Mouse (Mus musculus) stomach, postnatal 0 days (tissue): ENCODE results near the gene Ctnnd2. TPM values are rescaled to one million over a fixed set of nuclear protein-coding genes. Genes with fewer than 3 reads are reported as not detected.

Experiments
- ATAC-seq: fragments of 200-750 bp; cut with Nextera tagmentation; 2 replicates; pipeline ENCODE4 v1.8.0; 2017; ENCODE audit not compliant: low FRiP score, low TSS enrichment
- DNase-seq: peaks from one replicate; pipeline ENCODE4 v3.0.0-alpha.2; 2016; ENCODE audit warnings: low spot score
- H3K27ac ChIP-seq: fragments of 300-500 bp; sonication (generic); replicated peaks from 2 replicates; pipeline ENCODE4 v1.5.1; 2014; ENCODE audit warnings: mild to moderate bottlenecking, control low read depth
- H3K27me3 ChIP-seq: fragments of 300-500 bp; sonication (generic); 2 replicates; pipeline ENCODE4 v1.6.1; 2014; ENCODE audit warnings: low read length; ENCODE audit not compliant: control insufficient read depth, insufficient read depth
- H3K36me3 ChIP-seq: fragments of 300-500 bp; sonication (generic); 2 replicates; pipeline ENCODE4 v1.6.1; 2014; ENCODE audit warnings: low read length, mixed read lengths; ENCODE audit not compliant: control insufficient read depth, insufficient read depth
- H3K4me1 ChIP-seq: fragments of 300-500 bp; sonication (generic); replicated peaks from 2 replicates; pipeline ENCODE4 v1.6.1; 2014; ENCODE audit warnings: antibody characterized with exemption; ENCODE audit not compliant: control insufficient read depth, insufficient read depth
- H3K4me2 ChIP-seq: fragments of 300-500 bp; sonication (generic); replicated peaks from 2 replicates; pipeline ENCODE4 v1.6.1; 2014; ENCODE audit warnings: low read depth, mild to moderate bottlenecking, control low read depth, moderate library complexity
- H3K4me3 ChIP-seq: fragments of 300-500 bp; sonication (generic); 2 replicates; pipeline ENCODE4 v1.5.1; 2014; ENCODE audit warnings: low read depth, low read length, control low read depth
- H3K9ac ChIP-seq: fragments of 300-500 bp; sonication (generic); 2 replicates; pipeline ENCODE4 v1.6.1; 2014; ENCODE audit warnings: mild to moderate bottlenecking, low read length, control low read depth, mixed read lengths
- H3K9me3 ChIP-seq: fragments of 300-500 bp; sonication (generic); 2 replicates; pipeline ENCODE4 v1.6.1; 2016; ENCODE audit warnings: low read length; ENCODE audit not compliant: control insufficient read depth
- CTCF ChIP-seq: IDR thresholded peaks from 2 replicates; pipeline ENCODE4 v1.5.1; 2016; ENCODE audit warnings: antibody characterized with exemption, low read depth, mild to moderate bottlenecking, moderate library complexity
- EP300 ChIP-seq: optimal IDR thresholded peaks from 2 replicates; pipeline ENCODE3; 2016; ENCODE audit warnings: antibody characterized with exemption
- WGBS: fragments of 180-500 bp; shearing (Covaris S2); extraction: QIAGEN DNeasy Blood & Tissue Kit; methylation state at CpG from one replicate; pipeline ENCODE4 v1.1.7; 2014; 5-methylcytosine and 5-hydroxymethylcytosine counted together
- polyA plus RNA-seq: library from polyadenylated mRNA; unstranded; fragments of >200 nt; fragmentation: Nextera tagmentation; extraction: Ambion mirVana; gene quantifications from 2 replicates; pipeline ENCODE4 v1.2.1, GENCODE M21; 2015

Gene Ctnnd2
- polyA plus RNA-seq, 1 experiment from 2014 or later, result 0.53 TPM

GRCm38 (mm10) chr15:31004976-31005375, 832.6 kb downstream of the Ctnnd2 start:
- Histone ChIP-seq H3K4me3 (no peak overlapping the region), H3K9ac (no peak overlapping the region), H3K36me3 (no peaks in the 10 kb centered on the region), H3K9me3 (no peaks in the 10 kb centered on the region), H3K4me2 (no peak overlapping the region), H3K27ac (no peak overlapping the region), H3K27me3 (no peaks in the 10 kb centered on the region), H3K4me1 (no peaks in the 10 kb centered on the region)
- ATAC-seq, result no peak
- no peak for TF ChIP-seq CTCF
- no peak for TF ChIP-seq EP300
- DNase-seq, result no peak
- 76% methylated on average over 8 of the region's 8 CpGs for WGBS

- Histone ChIP-seq H3K9ac (no peak overlapping the region), H3K9me3 (no peaks in the 10 kb centered on the region), H3K27me3 (no peaks in the 10 kb centered on the region), H3K4me2 (no peak overlapping the region), H3K36me3 (no peaks in the 10 kb centered on the region), H3K27ac (no peak overlapping the region), H3K4me1 (no peaks in the 10 kb centered on the region), H3K4me3 (no peak overlapping the region)
- WGBS, result 66% methylated on average over 8 of the region's 8 CpGs
- ATAC-seq (no peak), DNase-seq (no peak)
- no peak for TF ChIP-seq CTCF
- TF ChIP-seq EP300, result no peak
Observed at GRCm38 (mm10) chr15:31006050-31006824, 833.8 kb downstream of the Ctnnd2 start.

GRCm38 (mm10) chr15:31006825-31007157, 834.4 kb downstream of the Ctnnd2 start:
- Histone ChIP-seq H3K4me2 (no peak overlapping the region), H3K9me3 (no peaks in the 10 kb centered on the region), H3K4me1 (no peaks in the 10 kb centered on the region), H3K9ac (no peak overlapping the region), H3K4me3 (no peak overlapping the region), H3K27me3 (no peaks in the 10 kb centered on the region), H3K27ac (no peak overlapping the region), H3K36me3 (no peaks in the 10 kb centered on the region)
- 72% methylated on average over 8 of the region's 8 CpGs for WGBS
- TF ChIP-seq EP300 (no peak), CTCF (no peak)
- no peak for DNase-seq
- no peak for ATAC-seq

GRCm38 (mm10) chr15:31008594-31008993, 836.2 kb downstream of the Ctnnd2 start:
- H3K4me1 ChIP-seq, result no peaks in the 10 kb centered on the region
- H3K9me3 ChIP-seq, result no peaks in the 10 kb centered on the region
- WGBS, result 59% methylated on average over 6 of the region's 6 CpGs
- TF ChIP-seq CTCF, result no peak
- TF ChIP-seq EP300, result no peak
- no peak overlapping the region for H3K4me2 ChIP-seq
- H3K27ac ChIP-seq, result no peak overlapping the region
- H3K4me3 ChIP-seq, result no peak overlapping the region
- H3K36me3 ChIP-seq, result no peaks in the 10 kb centered on the region
- DNase-seq (no peak), ATAC-seq (no peak)
- H3K9ac ChIP-seq, result no peak overlapping the region
- H3K27me3 ChIP-seq, result no peaks in the 10 kb centered on the region

- 74% methylated on average over 2 of the region's 2 CpGs for WGBS
Observed at GRCm38 (mm10) chr15:31020769-31021168, 848.4 kb downstream of the Ctnnd2 start.

GRCm38 (mm10) chr15:31022012-31022411, 849.6 kb downstream of the Ctnnd2 start:
- H3K27ac ChIP-seq, result no peak overlapping the region
- no peak overlapping the region for H3K4me2 ChIP-seq
- H3K9ac ChIP-seq, result no peak overlapping the region
- no peaks in the 10 kb centered on the region for H3K27me3 ChIP-seq
- WGBS, result 78% methylated on average over 1 of the region's 1 CpGs
- DNase-seq (no peak), ATAC-seq (no peak)
- TF ChIP-seq EP300, result no peak
- no peak for TF ChIP-seq CTCF
- H3K36me3 ChIP-seq, result no peaks in the 10 kb centered on the region
- H3K4me3 ChIP-seq, result no peak overlapping the region
- no peaks in the 10 kb centered on the region for H3K4me1 ChIP-seq
- no peaks in the 10 kb centered on the region for H3K9me3 ChIP-seq

More at GRCm38 (mm10) chr15:31020769-31021168, 848.4 kb downstream of the Ctnnd2 start:
- no peaks in the 10 kb centered on the region for H3K9me3 ChIP-seq
- DNase-seq, result no peak
- TF ChIP-seq CTCF (no peak), EP300 (no peak)
- ATAC-seq, result no peak
- H3K27me3 ChIP-seq, result no peaks in the 10 kb centered on the region
- no peaks in the 10 kb centered on the region for H3K36me3 ChIP-seq
- no peak overlapping the region for H3K27ac ChIP-seq
- H3K9ac ChIP-seq, result no peak overlapping the region
- no peaks in the 10 kb centered on the region for H3K4me1 ChIP-seq
- no peak overlapping the region for H3K4me3 ChIP-seq
- H3K4me2 ChIP-seq, result no peak overlapping the region
